Mouse (Mus musculus) Patski (cell line): Measurements from ENCODE around the gene Tex11. TPM values are rescaled to one million over a fixed set of nuclear protein-coding genes. Genes with fewer than 3 reads are reported as not detected.

Source experiments
- ATAC-seq: fragments of 100-300 bp; one replicate; pipeline ENCODE4 v1.8.0; 2021
- CTCF ChIA-PET: fragments of 350-600 bp; sonication (Branson Sonifier 250); formaldehyde crosslinking; loops from one replicate; lab custom pipeline; 2022; ENCODE audit warnings: inconsistent platforms; lab: Charles Lee
- POLR2A ChIA-PET: fragments of 350-600 bp; sonication (Branson Sonifier 250); formaldehyde crosslinking; loops from one replicate; lab custom pipeline; 2022; ENCODE audit warnings: antibody characterized with exemption, inconsistent platforms; lab: Charles Lee
- DNase-seq: peaks from one replicate; pipeline ENCODE4 v3.0.0-alpha.2; 2011; ENCODE audit warnings: low read depth, low spot score
- H3K27me3 ChIP-seq: fragments of 371-371 bp; one replicate; pipeline ENCODE4 v1.5.1; 2021
- CTCF ChIP-seq: fragments of 100-300 bp; IDR thresholded peaks from one replicate; pipeline ENCODE4 v1.5.1; 2021
- in situ Hi-C: fragments of 300-500 bp; cut with MboI; formaldehyde crosslinking; loops from 3 replicates; pipeline ENCODE4 v1.11.1; 2018; ENCODE audit warnings: low pct_unique_long_range_greater_than_20kb, mixed read lengths
- polyA plus RNA-seq: library from polyadenylated mRNA; unstranded; gene quantifications from one replicate; pipeline ENCODE4 v1.2.3, GENCODE M21; 2021

The Tex11 gene
- polyA plus RNA-seq, 1 experiment from 2014 or later = not detected

- ATAC-seq (no peak), DNase-seq (no peak)
- POLR2A ChIA-PET = no interaction called here
- in situ Hi-C loops = no loop called here
- TF ChIP-seq CTCF = no peak
- CTCF ChIA-PET = no interaction called here
- H3K27me3 ChIP-seq = peaks cover 4% of the 10 kb centered on the region
Measured at GRCm38 (mm10) chrX:100818681-100819080, 240.8 kb downstream of the Tex11 start.

DNA sequence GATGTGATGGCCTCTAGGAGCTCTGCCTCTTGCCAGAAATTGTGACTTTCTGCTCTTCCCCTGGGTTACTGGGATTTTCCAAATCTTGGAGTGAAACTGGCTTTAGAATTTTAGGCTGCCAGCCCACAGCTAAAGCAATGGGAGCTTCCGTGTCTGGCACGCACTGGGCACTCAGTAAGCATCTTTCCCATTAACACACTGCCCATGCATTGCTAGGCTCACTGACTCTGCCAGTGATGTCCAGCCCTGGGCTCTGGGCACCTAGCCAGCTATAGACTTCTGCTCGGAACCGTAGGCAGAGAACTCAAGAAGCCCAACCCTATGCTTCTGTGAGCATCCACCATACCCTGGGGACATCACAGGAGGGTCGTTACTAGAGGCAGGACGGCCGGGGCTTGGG, 243.7 kb downstream of the Tex11 start:
- no peak for DNase-seq
- ChIA-PET POLR2A (no interaction called here), CTCF (no interaction called here)
- in situ Hi-C loops = no loop called here
- ATAC-seq = no peak
- TF ChIP-seq CTCF = no peak
- peaks cover 4% of the 10 kb centered on the region for H3K27me3 ChIP-seq

GRCm38 (mm10) chrX:100814139-100814538, 245.3 kb downstream of the Tex11 start:
- no peaks in the 10 kb centered on the region for H3K27me3 ChIP-seq
- ATAC-seq = no peak
- in situ Hi-C loops = no loop called here
- no peak for DNase-seq
- ChIA-PET CTCF (no interaction called here), POLR2A (no interaction called here)
- TF ChIP-seq CTCF = no peak

DNA sequence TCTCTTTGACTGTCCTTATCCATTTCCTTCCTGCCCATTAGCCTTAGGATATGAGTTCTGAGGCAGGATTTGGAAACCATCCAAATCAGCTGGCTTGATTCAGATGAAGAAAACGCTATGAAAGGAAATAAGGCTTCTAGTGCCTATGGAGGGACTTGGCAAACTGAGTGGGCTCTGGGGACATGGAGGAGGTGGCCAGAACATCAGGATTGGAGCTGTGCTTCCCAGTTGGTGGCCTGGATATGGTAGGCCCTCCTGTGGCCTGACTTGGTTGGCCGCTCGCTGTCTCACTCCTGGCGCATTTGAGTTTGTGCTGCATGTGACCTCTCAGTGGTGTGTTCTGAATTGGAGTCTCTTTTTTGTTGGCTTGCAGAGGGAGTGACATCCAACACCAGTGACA, 248.3 kb downstream of the Tex11 start:
- TF ChIP-seq CTCF = no peak
- ChIA-PET CTCF (no interaction called here), POLR2A (interaction anchor here (0.5 kb wide), 1 partner anchor 8 kb away, joined by 6 read pairs; no protein-coding TSS in a partner anchor)
- DNase-seq (no peak), ATAC-seq (no peak)
- in situ Hi-C loops = no loop called here
- peaks cover 3% of the 10 kb centered on the region for H3K27me3 ChIP-seq

DNA sequence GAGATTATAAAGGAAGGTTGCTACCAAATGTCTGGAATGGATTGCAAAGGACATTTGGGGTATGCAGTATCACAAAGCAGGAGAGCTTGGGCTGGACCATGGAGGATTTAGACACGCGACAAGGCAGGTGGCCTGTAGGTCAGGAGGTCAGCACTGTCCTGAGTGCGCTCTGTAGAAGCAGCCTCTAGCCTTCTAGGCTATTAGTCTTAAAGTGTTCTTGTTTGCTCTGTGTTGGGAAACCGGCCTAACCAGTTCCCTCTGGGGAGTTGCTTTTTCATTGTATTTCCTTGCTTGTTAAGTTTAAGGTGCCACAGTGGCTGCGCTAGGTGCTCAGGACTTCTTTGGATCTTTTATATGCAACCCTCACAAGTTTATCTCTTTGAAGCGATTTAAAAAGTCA, 257.4 kb downstream of the Tex11 start:
- peaks cover 4% of the 10 kb centered on the region for H3K27me3 ChIP-seq
- no peak for ATAC-seq
- CTCF ChIA-PET = no interaction called here

GRCm38 (mm10) chrX:100800643-100801042, 258.8 kb downstream of the Tex11 start:
- in situ Hi-C loops = no loop called here
- peaks cover 4% of the 10 kb centered on the region for H3K27me3 ChIP-seq
- ChIA-PET POLR2A (no interaction called here), CTCF (no interaction called here)
- TF ChIP-seq CTCF = no peak
- ATAC-seq (no peak), DNase-seq (no peak)

More for the DNA sequence above, 257.4 kb downstream of the Tex11 start:
- TF ChIP-seq CTCF = no peak
- DNase-seq = no peak
- in situ Hi-C loops = no loop called here
- POLR2A ChIA-PET = no interaction called here

- no peak for DNase-seq
- TF ChIP-seq CTCF = no peak
- ChIA-PET POLR2A (interaction anchor here (1.4 kb wide), 1 partner anchor 11 kb away, joined by 3 read pairs; no protein-coding TSS in a partner anchor), CTCF (no interaction called here)
- no peak for ATAC-seq
- in situ Hi-C loops = no loop called here
- H3K27me3 ChIP-seq = no peaks in the 10 kb centered on the region
Measured at GRCm38 (mm10) chrX:100797851-100798527, 261.5 kb downstream of the Tex11 start.

DNA sequence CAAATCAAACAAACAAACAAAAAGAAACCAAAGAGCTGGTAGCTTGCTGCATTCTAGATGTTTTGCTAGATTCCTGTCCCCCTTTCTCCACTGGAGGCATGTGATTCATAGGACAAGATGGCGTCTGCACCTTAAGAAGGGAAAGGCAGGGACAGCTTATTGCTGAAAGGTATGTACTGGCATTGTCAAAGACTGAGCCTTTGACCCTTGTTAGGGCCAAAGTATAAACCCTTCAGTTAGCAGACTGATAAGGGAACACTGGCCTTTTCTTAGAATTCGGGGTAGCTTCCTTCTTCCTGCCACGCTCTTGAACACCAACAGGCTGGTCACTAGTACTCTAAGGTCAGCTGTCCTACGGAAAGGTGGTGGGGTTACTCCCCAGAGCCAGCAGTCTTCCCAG, 262.1 kb downstream of the Tex11 start:
- DNase-seq = no peak
- ChIA-PET POLR2A (interaction anchor here (1.4 kb wide), 1 partner anchor 10 kb away, joined by 3 read pairs; no protein-coding TSS in a partner anchor), CTCF (no interaction called here)
- no peak for ATAC-seq
- H3K27me3 ChIP-seq = peaks cover under 1% of the 10 kb centered on the region
- TF ChIP-seq CTCF = no peak
- in situ Hi-C loops = no loop called here

DNA sequence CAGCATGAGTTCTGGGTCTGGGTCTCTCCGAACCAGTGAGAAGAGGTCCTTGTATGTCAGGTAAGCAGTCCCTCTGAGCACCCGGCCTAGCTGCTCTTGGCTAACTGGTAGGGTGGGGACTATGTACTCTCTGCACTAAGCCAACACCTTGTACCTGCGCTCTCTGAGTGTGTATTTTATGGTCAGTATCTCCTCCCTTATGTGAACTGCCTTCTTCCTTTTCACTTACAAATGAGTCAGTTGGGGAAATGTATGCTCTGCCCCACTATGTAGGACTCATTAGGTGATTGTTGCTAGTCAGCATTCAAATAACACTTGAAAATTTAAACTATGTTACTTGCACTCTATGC, 262.8 kb downstream of the Tex11 start:
- DNase-seq = no peak
- ATAC-seq = no peak
- ChIA-PET POLR2A (interaction anchor here (1.4 kb wide), 1 partner anchor 9 kb away, joined by 3 read pairs; no protein-coding TSS in a partner anchor), CTCF (no interaction called here)
- peaks cover 6% of the 10 kb centered on the region for H3K27me3 ChIP-seq
- in situ Hi-C loops = no loop called here
- no peak for TF ChIP-seq CTCF

GRCm38 (mm10) chrX:100796041-100796740, 263.3 kb downstream of the Tex11 start:
- ATAC-seq (no peak), DNase-seq (no peak)
- ChIA-PET CTCF (interaction anchor here (1.2 kb wide), 1 partner anchor 11 kb away, joined by 4 read pairs; no protein-coding TSS in a partner anchor), POLR2A (interaction anchor here (0.6 kb wide), 2 partner anchors 56 to 1671 kb away, joined by 4 read pairs; no protein-coding TSS in a partner anchor)
- H3K27me3 ChIP-seq = peaks cover 7% of the 10 kb centered on the region
- in situ Hi-C loops = no loop called here
- no peak for TF ChIP-seq CTCF

DNA sequence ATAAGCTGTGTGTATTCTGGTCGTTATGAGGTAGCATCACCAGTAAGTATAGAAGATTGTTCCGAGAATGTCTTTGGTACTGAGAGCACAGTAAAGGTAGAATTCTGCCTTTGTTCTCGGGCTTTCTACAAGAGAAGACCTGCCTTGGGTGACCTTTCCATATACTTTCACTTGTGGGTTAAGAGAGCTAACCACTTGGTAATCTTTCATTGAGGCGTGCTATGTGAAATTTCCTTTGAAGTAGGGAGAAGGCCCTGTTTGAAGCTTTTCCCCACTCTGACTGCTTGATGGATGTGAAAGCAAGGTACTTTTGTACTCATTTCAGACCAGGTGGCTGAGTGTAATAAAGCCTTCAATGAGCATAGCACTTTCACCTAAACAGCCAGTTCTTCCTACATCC, 270.1 kb downstream of the Tex11 start:
- H3K27me3 ChIP-seq = peaks cover 9% of the 10 kb centered on the region
- no peak for DNase-seq
- CTCF ChIA-PET = no interaction called here
- POLR2A ChIA-PET = interaction anchor here (0.6 to 0.7 kb wide), 2 partner anchors 11 to 103 kb away, joined by 3 read pairs; no protein-coding TSS in a partner anchor
- no peak for TF ChIP-seq CTCF
- in situ Hi-C loops = no loop called here
- ATAC-seq = no peak

Other genes starting within 250 kb of the Tex11 start
- 0.59 TPM for gene Slc7a3, start 26.4 kb upstream of the Tex11 start, polyA plus RNA-seq
- gene Snx12, start 162.9 kb upstream of the Tex11 start, polyA plus RNA-seq = 75.1 TPM
- gene Foxo4, start 194.9 kb upstream of the Tex11 start, polyA plus RNA-seq = 32.6 TPM
- gene Gm614, start 204.3 kb upstream of the Tex11 start, polyA plus RNA-seq = not detected
- gene Il2rg, start 208.6 kb upstream of the Tex11 start, polyA plus RNA-seq = 0.13 TPM
- not detected for gene Gm20489, start 209.4 kb upstream of the Tex11 start, polyA plus RNA-seq
- 57.5 TPM for gene Med12, start 214.4 kb upstream of the Tex11 start, polyA plus RNA-seq
- 0.09 TPM for gene Nlgn3, start 239.5 kb upstream of the Tex11 start, polyA plus RNA-seq